Mouse (Mus musculus): ENCODE results near the gene Gm43517.

DNA sequence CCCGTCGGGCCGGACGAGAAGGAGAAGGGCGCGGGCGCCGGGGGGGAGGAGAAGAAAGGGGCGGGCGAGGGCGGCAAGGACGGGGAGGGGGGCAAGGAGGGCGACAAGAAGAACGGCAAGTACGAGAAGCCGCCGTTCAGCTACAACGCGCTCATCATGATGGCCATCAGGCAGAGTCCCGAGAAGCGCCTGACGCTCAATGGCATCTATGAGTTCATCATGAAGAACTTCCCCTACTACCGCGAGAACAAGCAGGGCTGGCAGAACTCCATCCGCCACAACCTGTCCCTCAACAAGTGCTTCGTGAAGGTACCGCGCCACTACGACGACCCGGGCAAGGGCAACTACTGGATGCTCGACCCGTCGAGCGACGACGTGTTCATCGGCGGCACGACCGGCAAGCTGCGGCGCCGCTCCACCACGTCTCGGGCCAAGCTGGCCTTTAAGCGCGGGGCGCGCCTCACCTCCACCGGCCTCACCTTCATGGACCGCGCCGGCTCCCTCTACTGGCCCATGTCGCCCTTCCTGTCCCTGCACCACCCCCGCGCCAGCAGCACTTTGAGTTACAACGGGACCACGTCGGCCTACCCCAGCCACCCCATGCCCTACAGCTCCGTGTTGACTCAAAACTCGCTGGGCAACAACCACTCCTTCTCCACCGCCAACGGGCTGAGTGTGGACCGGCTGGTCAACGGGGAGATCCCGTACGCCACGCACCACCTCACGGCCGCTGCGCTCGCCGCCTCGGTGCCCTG lies at the start of gene Gm43517:
- TF ChIP-seq EP300 (IDR thresholded peaks at IDR 0.05; ENCODE audit: low read length) = no peak
- TF ChIP-seq RAD21 (IDR thresholded peaks at IDR 0.05; ENCODE audit: low read depth, low read length) = no peak
- no peak for TF ChIP-seq USF2 (conservative IDR thresholded peaks at IDR 0.05; ENCODE audit: low read depth, low read length)
- no peak for TF ChIP-seq MYC (IDR thresholded peaks at IDR 0.05; ENCODE audit: low read depth, low read length)
- no peak for TF ChIP-seq CTCF (conservative IDR thresholded peaks at IDR 0.05 in 1 of 2, IDR thresholded peaks at IDR 0.05 in 1 of 2; ENCODE audit: low read depth in 2 of 2, low read length in 2 of 2)
- no peak for TF ChIP-seq POLR2A (IDR thresholded peaks at IDR 0.05; ENCODE audit: low read depth, low read length)
- no peak for TF ChIP-seq POLR2AphosphoS2 (IDR thresholded peaks at IDR 0.05; ENCODE audit: low read depth, low read length)
- TF ChIP-seq ZMIZ1 (IDR thresholded peaks at IDR 0.05; ENCODE audit: low read depth, low read length) = no peak
- no peak for TF ChIP-seq NRF1 (IDR thresholded peaks at IDR 0.05; ENCODE audit: low read depth, low read length)

All from CH12.LX (cell line).